Mouse (Mus musculus) heart, postnatal 10 days (tissue): ENCODE measurements around the gene Nat8f4. TPM values are rescaled to one million over a fixed set of nuclear protein-coding genes. Genes with fewer than 3 reads are reported as not detected.
A peak's percentile ranks its signal among the peaks of the same experiment; 100 is the strongest.
"Not testable (repeated sequence)": the region's sequence is repeated elsewhere in the genome, so short reads cannot be mapped to it uniquely, and the experiment has no call there.

ENCODE experiments used
- DNase-seq, 2 experiments: peaks; one replicate each; pipeline ENCODE4 v3.0.0; 2021
- intact Hi-C: fragments of 180-260 bp; cut with DNase I; formaldehyde crosslinking; loops from one replicate; pipeline ENCODE4 v1.15.1; 2025
- total RNA-seq, 2 experiments: library from RNA; stranded (reverse); gene quantifications; 2 replicates each; pipeline ENCODE4 v1.2.3; 2021

The Nat8f4 gene
- total RNA-seq, 2 experiments from 2014 or later, result 0.98 to 1.1 TPM

DNA sequence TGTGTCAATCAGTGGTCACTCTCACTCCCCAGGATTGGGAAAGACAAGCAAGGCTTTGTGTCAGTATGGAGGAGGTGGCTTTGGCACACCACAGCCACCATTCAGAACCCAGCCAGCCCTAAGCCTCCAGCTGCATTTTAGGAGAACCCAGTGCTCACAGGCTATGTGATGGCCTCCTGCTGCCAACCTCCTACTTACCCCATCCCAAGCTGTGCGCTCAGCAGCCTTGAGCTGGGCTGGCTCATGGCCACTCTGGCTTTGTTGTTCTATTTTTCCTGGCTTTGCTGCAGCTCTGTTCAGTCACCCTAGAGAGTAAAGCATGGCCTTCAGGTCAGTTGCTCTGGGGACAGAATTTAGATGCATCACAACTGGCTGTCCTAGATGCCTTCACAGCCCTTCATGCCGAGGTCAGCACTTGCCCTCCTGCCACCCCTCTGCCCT is 2.2 kb upstream of the Nat8f4 start:
- DNase-seq, result peak; percentile 21 to 27
- intact Hi-C loops, result loop anchor here (10.0 kb wide), 2 partner anchors 252 to 442 kb away; no protein-coding TSS in a partner anchor

GRCm38 (mm10) chr6:85902303-85902702 is 2.4 kb downstream of the Nat8f4 start:
- DNase-seq, result no peak
- intact Hi-C loops, result loop anchor here (5.0 to 10.0 kb wide), 3 partner anchors 248 to 438 kb away; partner anchors contain the start of gene Alms1

GRCm38 (mm10) chr6:85898596-85899475 is 5.8 kb downstream of the Nat8f4 start:
- not testable (repeated sequence) for DNase-seq
- intact Hi-C loops, result loop anchor here (5.0 kb wide), 1 partner anchor 67 kb away; the partner anchor contains the start of gene Nat8

- peak in 1 of 2 experiments; percentile 22 for DNase-seq
- intact Hi-C loops, result loop anchor here (5.0 kb wide), 1 partner anchor 63 kb away; the partner anchor contains the start of gene Nat8
Observed at GRCm38 (mm10) chr6:85895061-85895648, 9.5 kb downstream of the Nat8f4 start.

GRCm38 (mm10) chr6:85888961-85889360 is 15.7 kb downstream of the Nat8f4 start:
- no peak for DNase-seq
- intact Hi-C loops, result no loop called here

DNA sequence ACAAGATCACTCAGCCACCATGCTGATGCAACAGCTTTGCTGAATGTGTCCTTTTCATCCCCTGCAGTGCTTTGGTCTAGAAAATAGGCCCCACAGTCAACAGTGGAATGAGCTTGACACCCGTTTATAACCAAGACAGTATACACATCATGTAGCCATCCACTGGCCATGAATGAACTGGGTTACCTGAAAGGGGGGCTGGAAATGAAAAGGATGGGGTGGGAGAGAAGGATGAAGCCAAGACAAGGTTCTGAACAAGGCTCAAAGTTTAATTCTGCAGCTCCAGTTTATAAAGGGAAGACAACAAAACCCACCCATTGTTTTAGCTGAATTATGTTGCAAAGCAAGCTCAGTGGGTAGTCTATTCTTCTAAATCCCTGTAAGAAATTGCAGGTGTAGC is 20.4 kb downstream of the Nat8f4 start:
- no peak for DNase-seq
- intact Hi-C loops, result no loop called here

DNA sequence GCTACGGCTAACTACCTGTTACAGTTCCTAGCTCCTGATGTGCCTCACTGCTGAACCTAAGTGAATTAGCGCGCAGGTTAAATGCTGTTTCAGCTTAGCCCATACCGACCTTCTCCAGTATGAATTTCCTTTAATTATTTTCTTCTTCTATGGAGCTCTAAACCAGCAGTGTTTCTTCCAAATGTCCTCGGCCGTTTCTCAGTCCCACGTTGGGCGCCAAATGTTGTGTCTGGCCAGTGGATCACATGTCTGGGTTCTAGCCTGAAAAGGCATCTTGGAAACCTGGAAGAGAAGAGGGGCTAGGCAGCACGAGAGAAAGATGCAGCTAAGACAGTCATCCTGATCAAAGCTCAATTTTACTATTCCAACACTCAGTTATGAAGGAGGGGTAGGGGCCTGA is 21.4 kb downstream of the Nat8f4 start:
- intact Hi-C loops, DNase-seq: not testable (repeated sequence)

- DNase-seq, intact Hi-C loops: not testable (repeated sequence)
Observed at GRCm38 (mm10) chr6:85869006-85869405, 35.7 kb downstream of the Nat8f4 start, which contains the start of gene Nat8f2. Gene Nat8f2, minus strand, starts transcription at chr6:85869158.

DNA sequence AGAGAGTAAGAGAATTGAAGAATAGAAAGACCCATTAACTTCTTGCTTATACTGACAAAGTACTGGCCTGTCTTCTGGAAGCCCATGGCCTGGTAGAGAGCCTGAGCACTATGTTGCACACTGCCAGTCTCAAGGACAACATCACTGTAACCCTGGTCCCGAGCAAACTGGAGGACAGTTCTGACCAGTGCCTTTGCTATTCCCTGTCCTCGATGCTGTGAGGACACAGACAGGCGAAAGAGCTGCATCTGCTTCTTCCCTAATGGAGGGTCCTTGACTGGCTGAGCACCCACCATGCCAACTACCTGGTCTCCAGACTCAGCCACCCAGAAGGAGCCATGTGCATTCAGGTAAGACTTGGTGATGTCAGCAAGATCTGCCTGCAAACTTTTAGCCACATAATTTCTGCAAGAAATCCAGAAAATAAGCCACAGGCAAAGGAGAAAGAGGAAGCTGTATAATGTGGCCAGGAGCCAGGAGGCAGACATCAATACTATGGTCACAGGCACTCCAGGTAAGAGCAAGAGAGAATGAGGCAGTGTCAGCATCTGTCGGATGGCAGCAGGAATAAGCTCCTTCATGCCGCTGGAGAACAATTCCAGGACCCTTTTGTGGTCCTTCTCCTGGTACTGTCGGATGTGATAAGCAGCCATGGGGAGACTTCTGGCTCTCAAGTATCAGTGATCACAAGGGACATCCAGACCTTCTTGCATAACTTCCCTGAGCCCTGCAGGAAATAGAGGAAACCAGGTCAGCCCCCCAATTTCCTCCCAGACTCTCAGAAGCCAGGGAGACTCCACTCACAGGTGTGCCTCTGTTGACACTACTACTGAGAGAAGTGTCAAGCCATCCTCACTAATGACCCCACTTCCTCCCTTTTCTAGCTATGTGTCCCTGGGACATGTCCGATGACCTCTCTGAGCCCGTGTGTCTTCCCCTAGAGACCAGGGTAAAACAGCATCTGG is 36.7 kb downstream of the Nat8f4 start:
- intact Hi-C loops, result no loop called here

GRCm38 (mm10) chr6:85866995-85867394 is 37.7 kb downstream of the Nat8f4 start:
- intact Hi-C loops, DNase-seq: not testable (repeated sequence)

More for the DNA sequence above, 36.7 kb downstream of the Nat8f4 start:
- no peak for DNase-seq

DNA sequence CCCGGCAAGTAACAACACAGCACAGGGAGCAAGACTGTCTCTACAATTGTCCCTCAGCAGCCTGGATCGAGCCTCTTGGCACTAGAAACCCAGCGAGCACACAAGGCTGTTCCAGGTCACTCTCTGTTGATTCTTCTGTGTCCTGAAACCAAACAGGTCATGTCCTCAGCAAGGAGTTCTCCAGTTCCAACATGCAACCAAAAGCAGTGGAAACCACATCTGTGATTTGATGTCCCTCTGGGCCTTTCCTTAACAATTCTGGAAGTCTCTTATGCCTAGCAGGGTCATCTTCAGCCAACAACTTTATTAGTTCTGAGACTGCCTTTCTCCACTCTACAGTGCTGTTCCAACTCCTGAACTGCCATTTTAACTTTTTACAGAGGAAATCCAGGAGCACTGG is 38.5 kb downstream of the Nat8f4 start:
- intact Hi-C loops, DNase-seq: not testable (repeated sequence)

GRCm38 (mm10) chr6:85864900-85865639 is 39.6 kb downstream of the Nat8f4 start:
- peak; percentile 19 to 22 for DNase-seq
- intact Hi-C loops, result not testable (repeated sequence)

GRCm38 (mm10) chr6:85863840-85864239 is 40.8 kb downstream of the Nat8f4 start:
- no peak for DNase-seq
- intact Hi-C loops, result no loop called here

DNA sequence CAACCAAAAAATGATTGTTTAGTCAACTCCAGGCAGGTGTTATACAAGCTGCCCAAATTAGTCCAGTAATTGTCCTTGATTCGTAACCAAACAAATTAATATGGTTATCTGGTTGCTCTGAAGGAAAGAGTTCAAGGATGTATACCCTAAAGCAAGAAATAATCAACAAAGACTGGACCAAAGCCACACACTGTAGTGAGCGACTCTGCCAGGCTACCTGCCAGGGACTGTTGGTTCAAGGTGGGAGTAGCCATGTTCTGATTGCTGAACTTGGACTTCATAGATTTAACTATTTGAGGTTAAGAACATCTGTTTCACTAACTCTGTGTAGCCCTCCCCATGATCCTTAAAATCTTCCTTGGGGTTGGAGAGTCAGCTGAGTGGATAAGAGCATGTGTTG is 41.5 kb downstream of the Nat8f4 start:
- DNase-seq, result no peak
- intact Hi-C loops, result no loop called here

DNA sequence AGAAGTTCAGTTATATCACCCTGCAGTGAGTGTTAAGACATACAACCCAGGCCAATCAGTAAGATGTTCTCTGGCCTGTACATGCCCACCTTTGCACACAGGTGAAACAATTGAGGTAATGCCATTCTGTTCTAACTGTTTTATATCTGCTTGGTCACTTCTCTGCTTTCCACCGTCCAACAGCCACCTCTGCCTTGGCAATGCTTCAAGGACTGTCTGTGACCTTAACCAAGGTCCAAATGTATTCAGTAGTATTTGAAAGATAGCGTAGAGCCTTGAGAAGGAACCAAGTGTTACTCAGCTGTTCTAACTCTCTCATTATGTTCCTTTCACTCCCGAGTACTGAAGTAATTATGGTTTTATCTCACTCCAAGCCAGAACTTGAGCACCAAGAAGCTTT is 42.1 kb downstream of the Nat8f4 start:
- peak; percentile 17 to 20 for DNase-seq

DNA sequence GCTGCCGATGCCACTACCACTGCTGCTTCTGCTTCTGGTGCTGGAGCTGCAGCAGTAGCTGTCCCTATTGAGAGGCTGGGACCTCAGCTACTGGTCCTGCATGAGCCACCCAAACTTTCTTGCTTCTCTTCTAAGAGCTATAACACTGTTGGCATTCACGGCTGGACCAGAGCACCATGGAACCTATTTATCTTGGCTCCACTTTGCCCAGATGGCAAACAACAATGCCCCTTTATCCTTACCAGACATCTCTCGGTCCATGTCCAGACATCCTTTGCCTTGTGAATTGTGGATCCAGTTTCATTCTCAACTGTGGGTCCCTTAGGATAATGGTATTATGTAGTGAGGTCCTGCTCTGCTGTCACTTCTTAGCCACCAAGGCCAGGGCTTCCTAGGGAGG is 43.4 kb downstream of the Nat8f4 start:
- intact Hi-C loops, result no loop called here
- DNase-seq, result no peak

More for the DNA sequence above, 42.1 kb downstream of the Nat8f4 start:
- intact Hi-C loops, result no loop called here

DNA sequence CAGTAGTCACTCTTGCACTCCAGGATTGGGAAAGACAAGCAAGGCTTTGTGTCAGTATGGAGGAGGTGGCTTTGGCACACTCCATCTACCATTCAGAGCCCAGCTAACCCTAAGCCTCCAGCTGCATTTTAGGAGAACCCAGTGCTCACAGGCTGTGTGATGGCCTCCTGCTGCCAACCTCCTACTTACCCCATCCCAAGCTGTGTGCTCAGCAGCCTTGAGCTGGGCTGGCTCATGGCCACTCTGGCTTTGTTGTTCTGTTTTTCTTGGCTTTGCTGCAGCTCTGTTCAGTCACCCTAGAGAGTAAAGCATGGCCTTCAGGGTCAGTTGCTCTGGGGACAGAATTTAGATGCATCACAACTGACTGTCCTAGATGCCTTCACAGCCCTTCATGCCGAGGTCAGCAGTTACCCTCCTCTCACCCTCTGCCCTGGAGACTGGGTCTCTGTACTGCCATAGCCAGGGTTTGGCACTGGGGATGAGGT is 48.4 kb downstream of the Nat8f4 start:
- intact Hi-C loops, result no loop called here
- DNase-seq, result peak; percentile 47 to 64

DNA sequence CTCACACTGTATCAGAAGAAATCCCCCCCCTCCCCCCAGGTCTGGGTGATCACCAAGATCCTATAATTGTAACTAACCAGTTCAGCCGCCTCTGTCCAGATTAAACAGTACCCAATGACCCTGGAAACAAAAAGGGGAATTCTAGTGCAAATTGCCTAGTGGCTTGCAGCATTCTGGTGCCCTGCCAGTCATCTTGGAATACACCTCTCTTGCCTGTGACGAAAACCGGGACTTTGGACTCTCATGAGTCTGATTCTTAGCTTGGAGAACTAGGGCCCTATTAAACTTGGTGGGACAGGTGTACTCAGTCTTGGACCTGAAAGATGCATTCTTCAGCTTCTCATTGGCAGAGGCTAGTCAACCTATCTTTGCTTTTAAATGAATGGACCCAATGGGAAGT is 51.2 kb downstream of the Nat8f4 start:
- no peak for DNase-seq
- intact Hi-C loops, result no loop called here

DNA sequence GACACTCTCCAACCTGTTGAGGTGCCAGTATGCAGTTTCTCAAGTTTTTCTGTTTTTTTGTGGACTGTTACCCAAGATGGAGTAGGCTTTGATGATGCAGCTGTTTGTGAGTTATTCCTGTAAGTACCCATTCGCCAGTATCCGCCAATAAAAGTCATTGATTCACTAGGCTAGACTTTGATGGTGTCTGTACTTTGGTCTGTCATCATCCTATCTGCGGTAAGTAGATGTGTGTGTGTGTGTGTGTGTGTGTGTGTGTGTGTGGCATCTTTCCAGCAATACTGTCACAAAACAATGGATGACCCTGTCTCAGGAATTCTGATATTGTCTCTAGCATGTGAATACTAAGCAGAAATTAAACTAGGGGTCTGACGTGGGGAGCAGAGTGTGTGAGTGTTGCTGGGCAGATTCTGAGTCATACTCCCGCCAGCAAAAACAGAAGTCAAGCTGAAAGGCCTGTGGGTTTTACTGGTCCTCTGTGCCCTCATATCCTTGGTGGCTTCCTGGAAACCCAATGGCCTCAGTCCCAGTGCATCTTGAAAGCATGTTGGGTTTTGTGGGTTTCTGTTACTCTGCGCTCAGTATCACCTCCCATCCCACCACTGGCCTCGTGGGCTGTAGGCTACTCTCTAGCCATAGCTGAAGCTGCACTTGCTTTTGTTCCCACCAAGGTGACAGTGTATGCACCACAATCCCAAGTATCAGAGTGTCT is 53.5 kb downstream of the Nat8f4 start:
- intact Hi-C loops, result no loop called here
- DNase-seq, result no peak
